Mouse (Mus musculus) frontal cortex, postnatal 10 days (tissue): Measurements from ENCODE around the gene Csf3.
"Not testable (repeated sequence)": the region's sequence is repeated elsewhere in the genome, so short reads cannot be mapped to it uniquely, and the experiment has no call there.

Experiments
- DNase-seq, 2 experiments: peaks; one replicate each; pipeline ENCODE4 v3.0.0; 2022; ENCODE audit warnings: low spot score in 2 of 2, mixed read lengths in 1 of 2

Gene Csf3

DNA sequence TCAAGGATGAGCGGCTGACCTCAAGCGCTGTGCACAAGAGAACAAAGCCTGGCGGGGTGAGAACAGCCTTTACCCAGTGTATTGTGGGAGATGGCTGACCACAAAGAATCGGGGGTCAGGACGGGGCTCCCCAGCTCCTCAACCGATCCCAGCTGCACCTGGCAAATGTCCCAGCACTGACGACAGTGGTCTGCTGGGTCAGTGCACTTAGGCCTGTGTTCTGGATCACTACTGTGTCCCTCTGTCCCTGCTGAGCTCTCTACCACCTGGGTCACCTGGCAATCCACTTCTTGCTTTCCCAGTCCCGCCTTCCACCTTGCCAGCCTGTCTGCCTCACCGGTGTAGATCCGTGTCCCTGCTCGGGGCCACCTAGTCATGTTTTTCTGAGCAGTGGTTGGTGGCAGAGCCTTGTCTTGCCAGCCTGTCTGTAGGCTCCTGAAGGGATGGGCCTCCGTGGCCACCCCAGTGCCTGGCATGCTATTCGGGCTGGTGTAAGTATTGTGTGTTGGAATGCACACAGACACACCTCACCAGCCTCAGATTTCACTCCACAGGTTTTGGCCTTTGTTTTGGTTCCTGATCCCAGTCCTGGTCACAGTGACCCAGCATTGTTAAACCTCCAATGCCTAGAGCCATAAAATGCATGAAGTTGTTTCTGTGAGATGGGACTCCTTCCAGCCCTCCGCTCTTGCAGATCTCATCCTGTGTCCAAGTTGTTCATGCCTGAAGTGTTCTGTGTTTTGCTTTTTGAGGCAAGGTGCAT, 4.4 kb upstream of the Csf3 start:
- no peak for DNase-seq

GRCm38 (mm10) chr11:98697225-98697624, 3.8 kb upstream of the Csf3 start:
- DNase-seq: no peak

GRCm38 (mm10) chr11:98698849-98699640, 2.0 kb upstream of the Csf3 start:
- DNase-seq: no peak

- DNase-seq: peak in 1 of 2 experiments; percentile 66
These were observed 1.2 kb upstream of the Csf3 start for GRCm38 (mm10) chr11:98699911-98700310.

DNA sequence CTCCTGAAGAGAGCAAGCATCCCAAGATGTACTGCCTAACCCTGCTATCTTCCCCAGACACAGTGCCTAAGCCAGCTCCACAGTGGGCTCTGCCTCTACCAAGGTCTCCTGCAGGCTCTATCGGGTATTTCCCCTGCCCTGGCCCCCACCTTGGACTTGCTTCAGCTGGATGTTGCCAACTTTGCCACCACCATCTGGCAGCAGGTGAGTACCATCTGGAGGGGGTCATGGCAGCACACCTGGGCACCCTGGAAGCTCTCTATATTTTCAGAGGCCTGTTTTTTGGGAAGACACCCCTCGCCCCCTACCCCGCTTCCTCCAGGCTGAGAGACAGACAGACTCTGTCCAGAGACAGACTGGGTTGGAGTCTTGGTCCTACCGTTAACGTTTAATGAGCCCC, 1.3 kb downstream of the Csf3 start:
- no peak for DNase-seq

- no peak for DNase-seq
These were observed 4.0 kb downstream of the Csf3 start for GRCm38 (mm10) chr11:98705021-98705420.

GRCm38 (mm10) chr11:98707401-98708281, 6.6 kb downstream of the Csf3 start:
- DNase-seq: peak in 1 of 2 experiments; percentile 32

- no peak for DNase-seq
These were observed 7.4 kb downstream of the Csf3 start for GRCm38 (mm10) chr11:98708282-98708956.

DNA sequence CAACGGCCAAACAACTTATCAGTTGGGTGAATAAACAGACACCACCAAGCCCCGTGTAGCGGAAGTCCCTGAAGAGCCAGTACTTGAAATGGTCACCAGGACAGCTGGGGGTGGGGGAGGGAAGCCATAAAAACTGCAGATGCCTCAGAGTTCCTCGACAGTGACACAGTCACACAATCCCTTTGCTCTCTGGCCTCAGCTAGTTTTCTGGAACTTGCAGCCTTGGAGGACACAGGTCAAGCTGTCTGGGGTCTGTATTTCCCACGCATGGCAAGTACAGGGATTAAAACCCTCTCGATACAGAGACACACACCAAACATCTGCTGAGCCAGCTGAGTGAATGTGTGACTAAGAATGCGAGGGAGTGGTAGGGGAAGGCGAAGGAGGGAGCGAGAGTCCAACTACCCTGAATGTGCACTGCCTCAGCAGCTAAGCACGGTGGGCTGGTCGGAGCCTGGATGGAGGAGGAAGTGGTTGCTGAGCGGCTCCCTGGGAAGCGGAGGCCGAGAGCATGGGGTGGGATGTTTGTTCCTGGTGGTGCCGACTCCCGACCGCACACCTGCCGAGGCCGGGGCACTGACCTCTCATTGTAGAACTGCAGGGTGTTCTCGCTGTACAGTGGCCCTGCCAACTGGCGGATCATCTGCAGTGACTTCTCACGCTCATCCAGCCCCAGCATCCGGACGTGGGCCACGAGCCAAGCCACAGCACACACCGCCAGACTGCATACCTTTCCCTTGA, 8.1 kb downstream of the Csf3 start:
- DNase-seq: no peak

DNA sequence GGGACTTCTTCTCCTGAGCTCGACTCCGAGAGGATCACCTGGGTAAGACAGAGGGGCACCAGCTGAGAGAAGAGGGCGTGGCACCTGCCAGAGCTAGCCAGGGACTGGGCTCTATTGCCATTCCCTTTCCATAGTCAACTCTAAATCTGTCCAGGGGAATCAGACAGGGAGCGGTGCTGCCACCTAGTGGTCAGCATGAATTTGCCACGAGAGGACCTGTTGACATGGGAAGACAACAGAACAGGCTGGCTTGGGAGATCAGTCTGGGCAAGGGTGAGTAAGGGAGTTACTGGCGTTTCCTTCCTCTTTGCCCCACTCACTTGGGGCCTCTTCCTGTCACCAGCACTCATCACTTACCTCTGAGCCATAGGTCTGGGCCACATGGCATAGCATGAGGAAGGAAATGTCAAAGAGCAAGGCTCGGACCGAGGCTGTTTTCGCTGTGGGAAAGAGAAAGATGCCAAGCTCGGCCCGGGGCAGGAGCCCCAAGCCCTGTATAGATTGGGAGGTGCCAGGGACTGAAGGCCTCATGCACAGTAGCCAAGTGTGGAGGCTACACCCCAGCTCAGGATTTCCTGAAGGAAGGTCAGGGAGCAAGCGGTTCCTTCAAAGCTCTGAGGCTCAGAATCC, 9.5 kb downstream of the Csf3 start:
- DNase-seq: peak; percentile 59 to 71

GRCm38 (mm10) chr11:98711046-98711434, 10.0 kb downstream of the Csf3 start:
- DNase-seq: no peak

GRCm38 (mm10) chr11:98712009-98712408, 10.9 kb downstream of the Csf3 start:
- DNase-seq: not testable (repeated sequence)

GRCm38 (mm10) chr11:98713703-98714102, 12.6 kb downstream of the Csf3 start:
- DNase-seq: no peak

DNA sequence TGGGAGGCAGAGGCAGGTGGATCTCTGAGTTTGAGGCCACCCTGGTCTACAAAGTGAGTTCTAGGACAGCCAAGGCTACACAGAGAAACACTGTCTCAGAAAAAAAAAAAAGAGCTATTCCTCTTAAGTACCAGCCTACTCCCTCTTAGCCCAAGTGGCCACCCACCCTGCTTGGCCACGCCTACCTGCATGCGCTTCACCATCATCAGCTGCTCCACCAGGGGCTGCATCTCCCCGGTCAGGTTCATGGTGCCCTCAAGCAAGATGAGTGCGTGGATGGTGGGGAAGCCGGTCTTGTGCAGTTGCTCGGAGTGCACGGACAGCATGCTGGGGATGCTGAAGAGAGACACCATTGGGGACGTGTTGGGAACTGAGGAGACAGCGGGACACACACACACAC, 14.9 kb downstream of the Csf3 start:
- DNase-seq: no peak

DNA sequence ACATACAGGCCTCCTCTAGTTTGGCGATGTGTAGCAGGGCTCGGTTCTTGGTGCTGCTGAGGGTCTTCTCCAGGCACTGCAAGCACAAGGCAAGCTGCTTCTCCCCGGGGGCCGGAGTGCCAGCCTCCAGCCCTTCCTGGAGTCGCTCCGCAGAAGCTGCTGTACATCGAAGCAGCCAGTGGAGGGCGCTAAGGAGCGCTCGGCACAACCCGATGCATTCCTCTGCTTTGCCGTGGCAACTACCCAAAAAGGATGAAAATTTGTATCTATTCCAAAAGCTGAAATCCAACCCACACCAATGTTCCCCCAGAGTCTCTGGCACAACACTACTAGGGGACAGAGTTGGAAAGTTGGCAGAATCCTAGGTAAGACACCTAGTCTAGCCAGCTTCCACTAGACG, 16.8 kb downstream of the Csf3 start:
- DNase-seq: peak; percentile 64 to 74

DNA sequence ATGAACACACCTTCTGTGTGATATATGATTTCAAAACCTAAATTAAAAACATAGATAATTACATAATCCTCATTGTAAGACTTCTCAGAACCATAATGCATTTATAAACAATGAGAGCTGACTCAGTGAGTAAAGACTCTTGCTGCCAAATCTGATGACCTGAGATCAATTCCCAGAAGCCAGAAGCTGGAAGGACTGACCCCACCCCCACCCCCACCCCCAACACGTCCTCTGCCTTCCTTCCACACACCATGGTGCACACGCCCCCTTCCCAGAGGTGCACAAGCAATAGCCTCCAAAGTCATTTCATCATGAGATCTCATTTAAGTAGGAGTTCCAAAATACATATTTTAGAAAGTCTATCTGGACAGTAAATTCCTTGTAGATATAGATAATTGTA, 19.7 kb downstream of the Csf3 start:
- no peak for DNase-seq

GRCm38 (mm10) chr11:98721458-98722226, 20.6 kb downstream of the Csf3 start:
- DNase-seq: no peak

GRCm38 (mm10) chr11:98723098-98723497, 22.0 kb downstream of the Csf3 start:
- no peak for DNase-seq

- DNase-seq: no peak
These were observed 25.0 kb downstream of the Csf3 start for GRCm38 (mm10) chr11:98725926-98726506.
